Mouse (Mus musculus): ENCODE measurements at regions not wholly inside any gene's neighbourhood (a gene's known extent, or its start where the extent isn't known, plus 50 kb on each side); places are given as distances from the start of the nearest gene placed in this dataset.

GRCm38 (mm10) chr13:16299756-16300155 lies 288.1 kb downstream of the Inhba start:
- no peak for ATAC-seq (ENCODE audit: extremely low read depth, insufficient number of reproducible peaks, low FRiP score, poor library complexity, severe bottlenecking)

- ATAC-seq (ENCODE audit: extremely low read depth, insufficient number of reproducible peaks, low FRiP score, poor library complexity, severe bottlenecking) = 0 out of 2 replicates have a peak, but pooled peaks have one; percentile 13
Measured at GRCm38 (mm10) chr13:16314669-16315068, 303.0 kb downstream of the Inhba start.

- ATAC-seq (ENCODE audit: extremely low read depth, insufficient number of reproducible peaks, low FRiP score, poor library complexity, severe bottlenecking) = no peak
Measured at GRCm38 (mm10) chr13:16315689-16316088, 304.0 kb downstream of the Inhba start.

GRCm38 (mm10) chr13:16316581-16316980 lies 304.9 kb downstream of the Inhba start:
- ATAC-seq (ENCODE audit: extremely low read depth, insufficient number of reproducible peaks, low FRiP score, poor library complexity, severe bottlenecking) = no peak

- no peak for ATAC-seq (ENCODE audit: extremely low read depth, insufficient number of reproducible peaks, low FRiP score, poor library complexity, severe bottlenecking)
Measured at GRCm38 (mm10) chr13:16317412-16317811, 305.8 kb downstream of the Inhba start.

- ATAC-seq (ENCODE audit: extremely low read depth, insufficient number of reproducible peaks, low FRiP score, poor library complexity, severe bottlenecking) = no peak
Measured at GRCm38 (mm10) chr13:16320392-16320791, 308.7 kb downstream of the Inhba start.

- ATAC-seq (ENCODE audit: extremely low read depth, insufficient number of reproducible peaks, low FRiP score, poor library complexity, severe bottlenecking) = no peak
Measured at GRCm38 (mm10) chr13:16325661-16326060, 314.0 kb downstream of the Inhba start.

GRCm38 (mm10) chr13:16341727-16342126 lies 330.1 kb downstream of the Inhba start:
- no peak for ATAC-seq (ENCODE audit: extremely low read depth, insufficient number of reproducible peaks, low FRiP score, poor library complexity, severe bottlenecking)

GRCm38 (mm10) chr13:16342171-16342570 lies 330.5 kb downstream of the Inhba start:
- ATAC-seq (ENCODE audit: extremely low read depth, insufficient number of reproducible peaks, low FRiP score, poor library complexity, severe bottlenecking) = no peak

GRCm38 (mm10) chr13:16343280-16343945 lies 331.8 kb downstream of the Inhba start:
- ATAC-seq (ENCODE audit: extremely low read depth, insufficient number of reproducible peaks, low FRiP score, poor library complexity, severe bottlenecking) = no peak

GRCm38 (mm10) chr13:16349353-16349752 lies 337.7 kb downstream of the Inhba start:
- ATAC-seq (ENCODE audit: extremely low read depth, insufficient number of reproducible peaks, low FRiP score, poor library complexity, severe bottlenecking) = no peak

- no peak for ATAC-seq (ENCODE audit: extremely low read depth, insufficient number of reproducible peaks, low FRiP score, poor library complexity, severe bottlenecking)
Measured at GRCm38 (mm10) chr13:16350061-16350460, 338.4 kb downstream of the Inhba start.

GRCm38 (mm10) chr13:16355316-16355715 lies 343.7 kb downstream of the Inhba start:
- ATAC-seq (ENCODE audit: extremely low read depth, insufficient number of reproducible peaks, low FRiP score, poor library complexity, severe bottlenecking) = no peak

- ATAC-seq (ENCODE audit: extremely low read depth, insufficient number of reproducible peaks, low FRiP score, poor library complexity, severe bottlenecking) = no peak
Measured at GRCm38 (mm10) chr13:16379492-16379891, 367.8 kb downstream of the Inhba start.

- no peak for ATAC-seq (ENCODE audit: extremely low read depth, insufficient number of reproducible peaks, low FRiP score, poor library complexity, severe bottlenecking)
Measured at GRCm38 (mm10) chr13:16379949-16380348, 368.3 kb downstream of the Inhba start.

GRCm38 (mm10) chr13:16382936-16383511 lies 371.4 kb downstream of the Inhba start:
- ATAC-seq (ENCODE audit: extremely low read depth, insufficient number of reproducible peaks, low FRiP score, poor library complexity, severe bottlenecking) = no peak

- no peak for ATAC-seq (ENCODE audit: extremely low read depth, insufficient number of reproducible peaks, low FRiP score, poor library complexity, severe bottlenecking)
Measured at GRCm38 (mm10) chr13:16416356-16417019, 404.8 kb downstream of the Inhba start.

GRCm38 (mm10) chr13:16424147-16424546 lies 412.5 kb downstream of the Inhba start:
- ATAC-seq (ENCODE audit: extremely low read depth, insufficient number of reproducible peaks, low FRiP score, poor library complexity, severe bottlenecking) = no peak

GRCm38 (mm10) chr13:16435436-16435835 lies 423.8 kb downstream of the Inhba start:
- no peak for ATAC-seq (ENCODE audit: extremely low read depth, insufficient number of reproducible peaks, low FRiP score, poor library complexity, severe bottlenecking)

- ATAC-seq (ENCODE audit: extremely low read depth, insufficient number of reproducible peaks, low FRiP score, poor library complexity, severe bottlenecking) = no peak
Measured at GRCm38 (mm10) chr13:16453234-16453633, 441.6 kb downstream of the Inhba start.
